Mouse (Mus musculus): Measurements from ENCODE around the gene Tmem238l. TPM values are rescaled to one million over a fixed set of nuclear protein-coding genes. Genes with fewer than 3 reads are reported as not detected.
A peak's percentile ranks its signal among the peaks of the same experiment; 100 is the strongest.

The Tmem238l gene
- polyA plus RNA-seq, 1 experiment from 2014 or later = not detected

DNA sequence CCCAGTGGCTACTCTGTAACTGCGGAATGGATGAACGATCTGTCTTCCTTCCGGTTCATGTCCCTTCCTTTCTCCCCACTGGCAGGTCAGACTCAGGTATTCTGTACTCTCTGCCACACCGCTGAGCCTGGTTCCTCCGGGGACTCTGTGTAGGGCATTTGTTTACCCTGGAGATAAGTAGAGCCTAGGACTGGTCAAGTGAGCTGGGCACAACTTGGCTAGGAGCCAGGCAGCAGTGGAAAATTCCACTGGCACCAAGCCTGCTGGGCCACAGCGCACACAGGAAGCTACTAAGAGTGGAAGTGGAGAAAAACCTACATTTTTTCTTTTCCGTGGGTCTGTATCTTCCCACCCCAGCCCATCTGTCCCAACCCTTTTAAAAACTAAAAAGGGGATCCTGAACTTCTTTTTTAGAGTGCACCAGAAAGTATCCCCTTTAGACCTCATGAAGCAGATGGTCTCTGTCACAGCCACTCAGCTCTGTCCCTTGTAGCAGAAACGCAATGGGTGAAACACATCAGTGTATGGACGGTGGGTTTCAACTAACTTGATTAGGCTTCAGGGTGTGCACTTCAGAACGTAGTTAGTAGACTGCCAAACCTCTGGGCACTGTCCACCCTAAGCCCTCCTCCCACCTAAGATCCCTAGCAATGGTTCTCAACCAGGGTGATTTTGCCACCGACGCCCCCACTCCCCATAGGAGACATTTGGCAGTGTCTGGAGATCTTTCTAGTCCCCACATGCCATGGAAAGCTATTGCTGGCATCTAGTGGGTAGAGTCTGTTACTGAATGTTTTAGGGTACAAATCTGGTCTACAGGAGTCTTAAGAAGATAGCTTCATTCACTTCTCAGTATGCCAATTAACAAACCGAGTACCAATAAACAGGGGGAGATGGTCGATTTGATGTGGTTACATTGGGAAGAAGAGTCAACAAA, 42.3 kb downstream of the Tmem238l start:
- peaks cover 7% of the 10 kb centered on the region for H3K27me3 ChIP-seq
- ATAC-seq (peak; percentile 56), DNase-seq (ENCODE audit: low read depth, low spot score) (no peak)
- in situ Hi-C loops (cut with MboI; ENCODE audit: low pct_unique_long_range_greater_than_20kb) = no loop called here
- TF ChIP-seq CTCF (IDR thresholded peaks at IDR 0.05) = no peak
- POLR2A ChIA-PET = no interaction called here
- CTCF ChIA-PET = no interaction called here

DNA sequence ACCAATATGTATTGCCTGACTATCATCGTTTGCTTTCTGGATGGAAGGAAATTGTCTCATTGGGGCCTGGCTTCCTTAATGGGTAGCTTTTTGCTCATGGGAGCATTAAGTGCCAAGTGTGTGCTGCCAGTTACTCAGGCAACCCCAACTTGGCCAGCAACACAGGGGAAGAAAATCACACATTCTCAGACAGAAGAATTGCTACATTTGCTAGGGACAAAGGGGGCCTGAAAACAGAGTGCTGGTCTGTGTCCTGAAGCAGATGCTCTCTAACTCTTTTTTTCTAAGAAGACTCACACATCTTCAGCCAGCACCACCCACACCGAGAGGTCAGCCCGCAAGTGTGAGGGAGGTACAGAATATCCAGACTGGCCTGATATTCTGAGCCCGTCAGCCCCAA, 44.2 kb downstream of the Tmem238l start:
- in situ Hi-C loops (cut with MboI; ENCODE audit: low pct_unique_long_range_greater_than_20kb) = no loop called here
- POLR2A ChIA-PET = no interaction called here
- no peak for DNase-seq (ENCODE audit: low read depth, low spot score)
- no peaks in the 10 kb centered on the region for H3K27me3 ChIP-seq
- no peak for ATAC-seq
- TF ChIP-seq CTCF (IDR thresholded peaks at IDR 0.05) = no peak
- CTCF ChIA-PET = no interaction called here

DNA sequence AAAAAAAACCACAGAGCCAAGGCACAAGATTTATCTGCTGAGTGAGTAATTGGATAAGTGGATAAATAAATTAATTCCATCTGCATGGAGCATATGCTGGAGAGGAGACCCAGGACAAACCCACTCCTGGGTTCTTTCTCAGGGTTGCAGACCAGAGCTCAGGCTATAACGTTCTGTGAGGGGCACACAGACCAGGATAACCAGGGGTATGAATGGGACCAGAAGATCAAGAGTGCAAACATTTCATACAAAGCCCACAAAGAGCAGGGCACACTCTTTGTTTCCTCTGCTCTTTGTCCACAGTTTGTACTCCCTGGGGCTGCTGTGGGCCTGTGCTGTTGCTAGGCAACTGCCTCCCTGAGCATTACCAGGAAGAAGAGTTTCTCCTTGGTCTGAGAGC, 45.3 kb downstream of the Tmem238l start:
- POLR2A ChIA-PET = no interaction called here
- CTCF ChIA-PET = interaction anchor here (1.5 kb wide), 1 partner anchor 19 kb away, joined by 5 read pairs; no protein-coding TSS in a partner anchor
- DNase-seq (ENCODE audit: low read depth, low spot score) (no peak), ATAC-seq (no peak)
- H3K27me3 ChIP-seq = no peaks in the 10 kb centered on the region
- in situ Hi-C loops (cut with MboI; ENCODE audit: low pct_unique_long_range_greater_than_20kb) = no loop called here
- TF ChIP-seq CTCF (IDR thresholded peaks at IDR 0.05) = no peak

DNA sequence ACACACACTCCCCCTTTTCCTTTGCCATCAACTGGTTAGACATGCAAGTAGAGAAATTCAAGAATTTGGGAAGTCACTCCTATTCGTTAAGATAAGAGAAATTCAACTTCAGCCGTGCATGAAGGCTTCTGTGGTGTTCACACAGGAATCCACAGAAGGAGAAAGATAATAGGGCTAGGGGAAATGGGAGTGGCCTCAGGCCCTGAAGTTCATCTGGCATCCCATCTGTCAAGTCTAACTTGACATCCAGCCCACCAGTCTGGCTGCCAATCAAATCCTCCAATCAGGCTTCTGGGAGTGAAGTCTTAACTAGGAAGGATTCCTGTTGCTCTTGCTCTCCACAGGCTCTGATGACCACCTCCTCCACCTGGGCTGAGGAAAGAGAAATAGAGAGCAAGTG, 46.5 kb downstream of the Tmem238l start:
- in situ Hi-C loops (cut with MboI; ENCODE audit: low pct_unique_long_range_greater_than_20kb) = no loop called here
- H3K27me3 ChIP-seq = no peaks in the 10 kb centered on the region
- no peak for TF ChIP-seq CTCF (IDR thresholded peaks at IDR 0.05)
- ChIA-PET POLR2A (no interaction called here), CTCF (interaction anchor here (1.5 kb wide), 1 partner anchor 18 kb away, joined by 5 read pairs; no protein-coding TSS in a partner anchor)
- ATAC-seq (no peak), DNase-seq (ENCODE audit: low read depth, low spot score) (no peak)

DNA sequence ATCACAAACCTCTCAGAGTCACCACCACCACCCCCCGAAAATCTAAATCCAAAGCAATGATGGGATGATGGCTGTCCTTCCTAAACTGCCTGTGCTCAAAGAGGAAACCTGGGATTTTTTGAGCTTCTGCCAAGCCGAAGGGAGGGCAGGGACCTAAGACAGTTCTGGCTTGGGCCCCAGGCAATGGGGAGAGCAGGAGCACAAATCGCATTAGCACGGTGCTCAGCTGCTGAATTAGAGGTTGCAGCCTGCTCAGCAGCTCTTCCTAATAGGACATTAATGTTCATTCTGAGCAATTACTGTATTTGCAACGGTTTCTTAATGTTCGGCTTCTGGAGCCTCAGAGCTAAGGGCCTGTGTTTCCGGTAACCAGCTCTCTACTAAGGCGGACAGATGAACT, 51.5 kb downstream of the Tmem238l start:
- CTCF ChIA-PET = interaction anchor here (0.8 kb wide), 1 partner anchor 23 kb away, joined by 3 read pairs; no protein-coding TSS in a partner anchor
- in situ Hi-C loops (cut with MboI; ENCODE audit: low pct_unique_long_range_greater_than_20kb) = no loop called here
- no peak for TF ChIP-seq CTCF (IDR thresholded peaks at IDR 0.05)
- no peak for ATAC-seq
- POLR2A ChIA-PET = no interaction called here
- H3K27me3 ChIP-seq = peaks cover 9% of the 10 kb centered on the region
- no peak for DNase-seq (ENCODE audit: low read depth, low spot score)

DNA sequence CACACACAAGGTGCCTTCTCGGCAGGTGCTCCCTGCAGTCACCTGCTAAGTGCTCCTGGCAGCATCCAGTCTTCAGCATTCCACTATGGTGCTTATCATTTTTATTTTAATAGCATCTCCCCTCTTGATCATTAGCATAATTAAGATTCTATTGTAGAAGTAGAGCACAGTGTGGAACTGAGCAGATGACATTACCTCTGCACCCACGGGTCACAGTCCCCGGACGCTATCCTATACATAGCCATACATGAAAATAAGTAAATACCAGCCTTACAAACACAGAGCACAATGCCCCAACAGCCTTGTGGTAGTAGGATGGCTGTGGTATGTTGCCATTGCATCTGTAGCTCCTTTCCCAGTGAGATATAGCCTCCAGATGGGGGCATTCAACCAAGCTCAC, 52.1 kb downstream of the Tmem238l start:
- in situ Hi-C loops (cut with MboI; ENCODE audit: low pct_unique_long_range_greater_than_20kb) = no loop called here
- no peak for TF ChIP-seq CTCF (IDR thresholded peaks at IDR 0.05)
- ChIA-PET POLR2A (no interaction called here), CTCF (no interaction called here)
- peaks cover 9% of the 10 kb centered on the region for H3K27me3 ChIP-seq
- no peak for ATAC-seq
- no peak for DNase-seq (ENCODE audit: low read depth, low spot score)

DNA sequence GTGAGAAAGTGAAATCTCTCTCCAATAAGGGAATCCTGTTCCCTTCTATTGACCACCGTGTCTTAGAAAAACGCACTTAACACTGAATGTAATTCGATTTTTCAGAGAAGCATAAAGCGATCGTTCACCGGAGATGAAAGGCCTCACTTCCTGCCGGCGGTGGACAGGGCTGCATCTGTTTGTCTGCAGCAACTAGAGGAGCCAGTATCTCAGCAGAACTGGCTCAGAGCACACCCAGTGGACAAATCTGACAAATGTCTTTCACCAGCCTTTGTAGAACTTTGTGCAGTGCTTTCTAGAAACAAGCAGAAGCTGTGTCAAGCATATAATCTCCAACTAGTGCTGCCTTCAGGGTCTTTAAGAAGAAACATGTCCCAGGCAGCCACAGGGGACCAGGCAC, 54.0 kb downstream of the Tmem238l start:
- ChIA-PET CTCF (no interaction called here), POLR2A (no interaction called here)
- DNase-seq (ENCODE audit: low read depth, low spot score) (no peak), ATAC-seq (peak; percentile 92)
- peak; percentile 33 for TF ChIP-seq CTCF (IDR thresholded peaks at IDR 0.05)
- in situ Hi-C loops (cut with MboI; ENCODE audit: low pct_unique_long_range_greater_than_20kb) = no loop called here
- peaks cover 12% of the 10 kb centered on the region for H3K27me3 ChIP-seq

DNA sequence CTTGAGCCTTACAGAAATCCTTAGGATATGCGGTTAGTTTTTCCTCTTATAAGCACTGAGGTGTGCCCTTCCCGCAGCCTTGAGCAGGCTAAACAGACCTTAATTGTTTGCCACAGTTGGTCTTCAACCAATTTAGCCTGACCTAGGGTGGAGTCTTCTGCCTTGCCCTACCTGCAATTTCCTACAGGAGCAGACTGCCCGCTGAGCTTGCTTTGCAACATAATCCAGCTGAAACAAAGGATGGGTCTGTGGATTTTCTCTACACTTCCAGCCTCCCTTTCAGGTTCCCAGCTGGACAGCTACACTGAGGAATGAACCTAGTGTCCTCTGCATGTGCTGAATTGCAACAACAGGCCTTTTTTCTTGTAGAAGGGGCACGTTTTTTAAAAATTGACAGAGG, 55.2 kb downstream of the Tmem238l start:
- no peak for ATAC-seq
- CTCF ChIA-PET = no interaction called here
- no peak for DNase-seq (ENCODE audit: low read depth, low spot score)
- POLR2A ChIA-PET = no interaction called here
- in situ Hi-C loops (cut with MboI; ENCODE audit: low pct_unique_long_range_greater_than_20kb) = no loop called here
- TF ChIP-seq CTCF (IDR thresholded peaks at IDR 0.05) = no peak
- H3K27me3 ChIP-seq = peaks cover 22% of the 10 kb centered on the region

Other genes with a start within 250 kb of the Tmem238l start
- not detected for gene Pirt, start 44.7 kb upstream of the Tmem238l start, polyA plus RNA-seq (2021)
- 6.6 TPM for gene Tmem220, start 68.5 kb downstream of the Tmem238l start, polyA plus RNA-seq (2021)
- 27.9 TPM for gene Adprm, start 96.0 kb downstream of the Tmem238l start, polyA plus RNA-seq (2021)
- gene Sco1, start 96.0 kb downstream of the Tmem238l start, polyA plus RNA-seq (2021) = 16.2 TPM
- gene Myh3, start 121.7 kb downstream of the Tmem238l start, polyA plus RNA-seq (2021) = 0.01 TPM
- not detected for gene Myh2, start 214.4 kb downstream of the Tmem238l start, polyA plus RNA-seq (2021)
- gene Myh1, start 243.4 kb downstream of the Tmem238l start, polyA plus RNA-seq (2021) = not detected